Mouse (Mus musculus): ENCODE measurements at regions not wholly inside any gene's neighbourhood (a gene's known extent, or its start where the extent isn't known, plus 50 kb on each side); places are given as distances from the start of the nearest gene placed in this dataset.

- no peak for DNase-seq (ENCODE audit: low read depth, low spot score)
Measured at GRCm38 (mm10) chr3:83689068-83689976, 76.8 kb upstream of the Sfrp2 start.

- DNase-seq (ENCODE audit: low read depth, low spot score) = no peak
Measured at GRCm38 (mm10) chr3:83694505-83694904, 71.6 kb upstream of the Sfrp2 start.

GRCm38 (mm10) chr3:83699751-83700150, 66.4 kb upstream of the Sfrp2 start:
- DNase-seq (ENCODE audit: low read depth, low spot score) = no peak

- DNase-seq (ENCODE audit: low read depth, low spot score) = peak; percentile 13
Measured at GRCm38 (mm10) chr3:83701075-83701474, 65.0 kb upstream of the Sfrp2 start.

GRCm38 (mm10) chr3:83704559-83704958, 61.6 kb upstream of the Sfrp2 start:
- no peak for DNase-seq (ENCODE audit: low read depth, low spot score)

- no peak for DNase-seq (ENCODE audit: low read depth, low spot score)
Measured at GRCm38 (mm10) chr3:83705253-83705652, 60.9 kb upstream of the Sfrp2 start.

- DNase-seq (ENCODE audit: low read depth, low spot score) = no peak
Measured at GRCm38 (mm10) chr3:83706531-83707243, 59.4 kb upstream of the Sfrp2 start.

GRCm38 (mm10) chr3:83707278-83707677, 58.8 kb upstream of the Sfrp2 start:
- no peak for DNase-seq (ENCODE audit: low read depth, low spot score)

- no peak for DNase-seq (ENCODE audit: low read depth, low spot score)
Measured at GRCm38 (mm10) chr3:83708973-83709372, 57.1 kb upstream of the Sfrp2 start.

- no peak for DNase-seq (ENCODE audit: low read depth, low spot score)
Measured at GRCm38 (mm10) chr3:83709531-83709930, 56.6 kb upstream of the Sfrp2 start.

- no peak for DNase-seq (ENCODE audit: low read depth, low spot score)
Measured at GRCm38 (mm10) chr3:83710995-83711541, 55.1 kb upstream of the Sfrp2 start.

- DNase-seq (ENCODE audit: low read depth, low spot score) = no peak
Measured at GRCm38 (mm10) chr3:83712355-83712754, 53.8 kb upstream of the Sfrp2 start.

GRCm38 (mm10) chr3:83714572-83714971, 51.5 kb upstream of the Sfrp2 start:
- no peak for DNase-seq (ENCODE audit: low read depth, low spot score)
